Mouse (Mus musculus) bone marrow, adult 2 months (tissue): ENCODE data around the gene Bptf. TPM values are rescaled to one million over a fixed set of nuclear protein-coding genes. Genes with fewer than 3 reads are reported as not detected.

Experiments used
- H3K27ac ChIP-seq: fragments of 200-500 bp; 2 replicates; pipeline ENCODE4 v1.5.1; 2012; ENCODE audit warnings: low read depth, mild to moderate bottlenecking, control low read depth, inconsistent platforms, low read length; ENCODE audit not compliant: control insufficient read depth, poor library complexity, insufficient read depth
- H3K4me1 ChIP-seq: fragments of 200-500 bp; 2 replicates; pipeline ENCODE4 v1.6.1; 2011; ENCODE audit warnings: low read length; ENCODE audit not compliant: control insufficient read depth, insufficient read depth
- H3K4me3 ChIP-seq: fragments of 200-500 bp; replicated peaks from 2 replicates; pipeline ENCODE3; 2011; ENCODE audit warnings: mild to moderate bottlenecking, low read depth, low read length, control low read depth; ENCODE audit not compliant: control insufficient read depth
- CTCF ChIP-seq: fragments of 200-500 bp; IDR thresholded peaks from 2 replicates; pipeline ENCODE4 v1.5.1; 2011; ENCODE audit warnings: low read length, control low read depth; ENCODE audit not compliant: control insufficient read depth, insufficient read depth
- POLR2A ChIP-seq: fragments of 200-500 bp; IDR thresholded peaks from 2 replicates; pipeline ENCODE4 v1.6.1; 2011; ENCODE audit warnings: low read depth, mild to moderate bottlenecking, control low read depth, low read length, borderline replicate concordance; ENCODE audit not compliant: control insufficient read depth
- WGBS: fragments of 180-500 bp; shearing (Covaris S2); methylation state at CpG from one replicate; pipeline ENCODE4 v1.1.7; 2018; 5-methylcytosine and 5-hydroxymethylcytosine counted together
- polyA plus RNA-seq: library from polyadenylated mRNA; stranded (reverse); fragments of >200 nt; gene quantifications from 2 replicates; pipeline ENCODE4 v1.2.4, GENCODE M21; 2011; ENCODE audit warnings: low replicate concordance; ENCODE audit not compliant: missing spikeins, insufficient read depth, insufficient read length

Bptf gene
- polyA plus RNA-seq, 1 experiment = 43.4 TPM

- peak; percentile 51; the same call in 1 of the 2 replicates for TF ChIP-seq CTCF
- no peak for TF ChIP-seq POLR2A
- Histone ChIP-seq H3K4me3 (no peak overlapping the region), H3K4me1 (peaks cover 4% of the 10 kb centered on the region), H3K27ac (no peak overlapping the region)
- WGBS = 80% methylated on average over 2 of the region's 2 CpGs
Observed at GRCm38 (mm10) chr11:107108892-107109291, 23.0 kb downstream of the Bptf start.

GRCm38 (mm10) chr11:107107725-107108078 is 24.2 kb downstream of the Bptf start:
- Histone ChIP-seq H3K4me1 (peaks cover 7% of the 10 kb centered on the region; the same call in 1 of the 2 replicates), H3K4me3 (no peak overlapping the region), H3K27ac (no peak overlapping the region)
- TF ChIP-seq CTCF (no peak), POLR2A (no peak)
- WGBS = 73% methylated on average over 4 of the region's 4 CpGs

GRCm38 (mm10) chr11:107106978-107107724 is 24.8 kb downstream of the Bptf start:
- TF ChIP-seq CTCF = no peak
- 65% methylated on average over 12 of the region's 12 CpGs for WGBS
- Histone ChIP-seq H3K4me1 (peaks cover 9% of the 10 kb centered on the region), H3K4me3 (no peak overlapping the region), H3K27ac (no peak overlapping the region; the same call in 1 of the 2 replicates)

GRCm38 (mm10) chr11:107106461-107106860 is 25.5 kb downstream of the Bptf start:
- peaks cover 10% of the 10 kb centered on the region for H3K4me1 ChIP-seq
- 68% methylated on average over 8 of the region's 8 CpGs for WGBS
- no peak overlapping the region for H3K4me3 ChIP-seq
- H3K27ac ChIP-seq = peak overlapping the region; percentile 43
- TF ChIP-seq CTCF = no peak
- no peak for TF ChIP-seq POLR2A

GRCm38 (mm10) chr11:107105227-107105626 is 26.7 kb downstream of the Bptf start:
- WGBS = 43% methylated on average over 5 of the region's 5 CpGs
- Histone ChIP-seq H3K27ac (no peak overlapping the region), H3K4me1 (peaks cover 11% of the 10 kb centered on the region), H3K4me3 (no peak overlapping the region)
- TF ChIP-seq POLR2A (no peak), CTCF (peak; percentile 85)

GRCm38 (mm10) chr11:107103736-107104135 is 28.2 kb downstream of the Bptf start:
- Histone ChIP-seq H3K27ac (peak overlapping the region; percentile 70), H3K4me1 (peaks cover 11% of the 10 kb centered on the region), H3K4me3 (no peak overlapping the region)
- TF ChIP-seq POLR2A = no peak
- TF ChIP-seq CTCF = no peak
- WGBS = 56% methylated on average over 2 of the region's 2 CpGs

GRCm38 (mm10) chr11:107103224-107103589 is 28.7 kb downstream of the Bptf start:
- H3K4me3 ChIP-seq = no peak overlapping the region
- peaks cover 11% of the 10 kb centered on the region for H3K4me1 ChIP-seq
- 25% methylated on average over 2 of the region's 2 CpGs for WGBS
- peak overlapping the region; percentile 70 for H3K27ac ChIP-seq
- TF ChIP-seq CTCF (no peak), POLR2A (no peak)

GRCm38 (mm10) chr11:107102465-107103223 is 29.3 kb downstream of the Bptf start:
- Histone ChIP-seq H3K4me3 (no peak overlapping the region), H3K4me1 (peaks cover 11% of the 10 kb centered on the region), H3K27ac (peak overlapping the region; percentile 51)
- WGBS = 11% methylated on average over 11 of the region's 11 CpGs
- no peak for TF ChIP-seq CTCF
- no peak for TF ChIP-seq POLR2A

- H3K4me3 ChIP-seq = no peak overlapping the region
- WGBS = 82% methylated on average over 5 of the region's 5 CpGs
- TF ChIP-seq POLR2A (no peak), CTCF (no peak)
- peaks cover 2% of the 10 kb centered on the region; the same call in 1 of the 2 replicates for H3K4me1 ChIP-seq
- H3K27ac ChIP-seq = no peak overlapping the region
Observed at GRCm38 (mm10) chr11:107096973-107097372, 35.0 kb downstream of the Bptf start.
